In the genomic region with DNA sequence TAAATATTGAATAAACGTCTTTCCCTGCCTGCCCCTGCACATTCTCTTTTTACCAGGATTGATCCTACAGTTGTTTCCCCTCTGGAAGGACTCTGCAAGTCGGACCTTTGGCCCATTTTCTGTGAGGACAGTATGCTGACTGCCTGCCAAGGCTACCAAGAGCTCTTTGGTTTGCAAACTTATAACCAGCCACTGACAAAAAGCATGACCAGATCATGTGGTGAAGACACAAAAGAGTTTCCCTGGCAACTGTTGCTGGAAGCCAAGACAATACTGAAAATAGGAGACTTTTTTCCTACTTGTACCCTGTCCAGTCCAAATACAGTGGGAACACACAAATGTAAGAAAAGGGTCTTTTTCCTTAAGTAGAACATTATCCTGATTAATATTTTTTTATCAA, we compare ENCODE assay signal across 9 mouse cellular contexts.
DNase-seq lines count a peak whose midpoint lies in the region; ATAC-seq and TF ChIP-seq lines count a peak whose summit lies in the region.
"Had no signal": no experiment of that assay in that cellular context is flagged by ENCODE, and none has a peak within 500 bp of the region (broad histone marks: within the 10 kb centered on the region; RNA-seq: fewer than 3 reads in every experiment).

No protein-coding gene starts in this region.

- peak; percentile 38 for DNase-seq in embryo, embryonic 10.5 days (ENCODE audit: low spot score)
- DNase-seq in embryo, embryonic 10 days (ENCODE audit: low spot score), result no peak
- DNase-seq in Muller cell, postnatal 12 days (ENCODE audit: inconsistent ontology term), result peak; percentile 79
- DNase-seq in gastrocnemius, postnatal 25 days, result peak; percentile 21
- peak; percentile 34 for DNase-seq in lung, embryonic 14.5 days
- peak; percentile 32 to 51 for DNase-seq in right cerebral cortex, postnatal 36 days (ENCODE audit: low spot score in 2 of 2)

- H3K36me3 ChIP-seq in kidney, embryonic 15.5 days, result peaks cover 13% of the 10 kb centered on the region
- H3K36me3 ChIP-seq in lung, embryonic 14.5 days (ENCODE audit: insufficient read depth), result peaks cover 4% of the 10 kb centered on the region; the same call in 1 of the 2 replicates

- 69% methylated on average over 2 of the region's 2 CpGs for WGBS in kidney, embryonic 15.5 days
- WGBS in lung, embryonic 14.5 days, result 73% methylated on average over 2 of the region's 2 CpGs

- no peak overlapping the region for H3K9ac ChIP-seq in kidney, embryonic 15.5 days
- no peak overlapping the region for H3K9ac ChIP-seq in lung, embryonic 14.5 days

- no peak overlapping the region for H3K4me2 ChIP-seq in kidney, embryonic 15.5 days
- H3K4me2 ChIP-seq in lung, embryonic 14.5 days, result no peak overlapping the region

- H3K4me1 ChIP-seq in kidney, embryonic 15.5 days, result no peaks in the 10 kb centered on the region
- H3K4me1 ChIP-seq in lung, embryonic 14.5 days (ENCODE audit: insufficient read depth), result no peaks in the 10 kb centered on the region

- no peaks in the 10 kb centered on the region for H3K9me3 ChIP-seq in kidney, embryonic 15.5 days (replicated peaks)
- no peaks in the 10 kb centered on the region for H3K9me3 ChIP-seq in lung, embryonic 14.5 days (ENCODE audit: low read depth, low read length)

- no peaks in the 10 kb centered on the region for H3K27me3 ChIP-seq in kidney, embryonic 15.5 days
- no peaks in the 10 kb centered on the region for H3K27me3 ChIP-seq in lung, embryonic 14.5 days (ENCODE audit: insufficient read depth, low read length)
- H3K27me3 ChIP-seq: megakaryocyte, embryonic 14.5 days had no signal

- H3K27ac ChIP-seq in kidney, embryonic 15.5 days, result peak overlapping the region; percentile 61
- no peak overlapping the region for H3K27ac ChIP-seq in lung, embryonic 14.5 days (ENCODE audit: low read depth)

- no peak for TF ChIP-seq CTCF in lung, embryonic 14.5 days (IDR thresholded peaks at IDR 0.05; ENCODE audit: low read depth)

- no peak overlapping the region for H3K4me3 ChIP-seq in kidney, embryonic 15.5 days (replicated peaks)
- no peak overlapping the region for H3K4me3 ChIP-seq in lung, embryonic 14.5 days (ENCODE audit: low read depth, low read length)
- H3K4me3 ChIP-seq: megakaryocyte, embryonic 14.5 days had no signal

- no peak for ATAC-seq in kidney, embryonic 15.5 days (replicated peaks; ENCODE audit: low FRiP score)
- no peak for ATAC-seq in lung, embryonic 14.5 days (ENCODE audit: insufficient read depth)
- no peak for ATAC-seq in erythroid progenitor cell, adult 5-6 weeks (replicated peaks; ENCODE audit: low FRiP score, poor library complexity, severe bottlenecking)
